Mouse (Mus musculus): ENCODE data around the gene Gm9945.

Gene Gm9945

DNA sequence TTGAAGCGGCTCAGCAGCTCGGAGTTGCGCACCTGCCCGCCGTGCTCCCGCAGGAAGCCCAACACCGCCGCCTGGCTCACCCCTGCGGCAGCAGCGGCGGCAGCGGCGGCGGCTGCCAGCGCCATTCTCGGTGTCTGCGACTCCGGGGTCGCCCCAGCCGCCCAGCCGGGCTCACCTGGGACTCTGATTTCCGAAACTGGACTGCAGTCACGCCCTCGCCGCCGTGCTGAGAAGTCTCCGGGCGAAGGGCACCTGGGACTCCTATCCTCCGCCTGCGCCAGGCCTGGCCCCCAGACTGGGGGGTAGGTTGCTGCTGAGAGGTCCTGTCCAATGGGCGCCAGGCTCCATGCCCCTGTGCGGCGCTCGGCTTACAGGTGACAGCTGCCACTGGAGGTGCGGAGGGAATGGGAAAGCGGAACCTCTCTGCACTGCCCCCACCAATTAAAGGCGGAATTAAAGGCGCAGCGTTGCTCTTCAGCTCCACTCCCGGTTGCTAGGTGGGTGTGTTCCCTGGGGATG is at the start of gene Gm9945, which contains the start of gene Sowaha:
Gene Gm9945, plus strand, starts transcription at position 384 of the 519 bp plus-strand sequence.
Gene Sowaha, minus strand, starts transcription at position 492 of the 519 bp plus-strand sequence.
- no peak for DNase-seq (ENCODE audit: low read depth, low spot score)

DNA sequence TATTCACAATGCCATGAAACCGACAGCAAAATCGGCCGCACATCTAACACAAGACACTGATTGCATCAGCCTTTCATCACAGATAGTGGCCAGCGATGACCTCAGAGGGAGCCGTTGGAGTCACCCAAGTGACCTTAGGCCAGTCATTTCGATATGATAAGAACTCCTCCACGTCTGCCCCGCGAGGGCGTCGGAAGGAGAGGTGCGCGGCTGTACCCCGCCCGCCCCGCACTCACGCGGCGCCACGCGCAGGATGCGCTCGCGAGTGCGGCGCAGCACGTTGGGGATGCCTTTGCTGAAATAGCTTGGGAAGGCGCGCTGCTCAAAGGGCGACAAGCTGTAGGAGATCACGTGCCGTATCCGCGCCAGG is 49.7 kb upstream of the Gm9945 start:
- DNase-seq (ENCODE audit: low read depth, low spot score): no peak

DNA sequence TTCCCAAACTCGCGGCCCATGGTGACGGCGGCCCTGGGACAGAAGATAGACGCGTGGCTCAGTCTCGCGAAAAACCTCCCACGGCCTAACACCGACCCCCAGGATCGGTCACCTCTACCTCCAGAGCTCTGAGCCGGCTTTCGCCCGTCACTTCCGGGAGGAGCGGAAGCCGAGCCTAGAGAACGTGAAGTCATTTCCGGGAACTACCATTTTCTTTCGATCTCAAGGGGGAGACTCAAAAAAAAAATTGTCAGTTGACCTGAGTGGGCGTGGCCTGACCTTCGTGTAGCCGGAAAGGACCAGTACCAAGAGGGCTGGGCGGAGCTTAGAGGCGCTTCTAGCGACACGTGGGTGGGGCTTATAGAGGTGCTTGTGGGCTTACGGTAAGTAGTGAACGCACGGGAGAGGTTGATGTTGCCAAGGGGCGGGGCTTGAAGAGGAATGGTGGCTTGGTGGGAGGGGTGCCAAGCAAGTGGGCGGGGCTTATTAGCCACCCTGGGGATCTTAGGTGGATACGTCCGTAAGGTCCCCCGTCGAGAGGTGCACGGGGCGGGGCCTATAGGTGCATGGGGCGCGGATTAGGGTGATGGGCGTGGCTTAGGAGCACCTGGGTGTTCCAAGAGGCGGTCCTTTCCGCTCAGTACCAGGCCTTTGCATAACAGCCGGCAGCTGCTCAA is 49.2 kb upstream of the Gm9945 start, which contains the start of the genes Uqcrq and Gdf9:
Gene Uqcrq, minus strand, starts transcription at position 162 of the 677 bp plus-strand sequence.
Gene Gdf9, plus strand, starts transcription at position 354 of the 677 bp plus-strand sequence.
- DNase-seq (ENCODE audit: low read depth, low spot score): peak; percentile 99

DNA sequence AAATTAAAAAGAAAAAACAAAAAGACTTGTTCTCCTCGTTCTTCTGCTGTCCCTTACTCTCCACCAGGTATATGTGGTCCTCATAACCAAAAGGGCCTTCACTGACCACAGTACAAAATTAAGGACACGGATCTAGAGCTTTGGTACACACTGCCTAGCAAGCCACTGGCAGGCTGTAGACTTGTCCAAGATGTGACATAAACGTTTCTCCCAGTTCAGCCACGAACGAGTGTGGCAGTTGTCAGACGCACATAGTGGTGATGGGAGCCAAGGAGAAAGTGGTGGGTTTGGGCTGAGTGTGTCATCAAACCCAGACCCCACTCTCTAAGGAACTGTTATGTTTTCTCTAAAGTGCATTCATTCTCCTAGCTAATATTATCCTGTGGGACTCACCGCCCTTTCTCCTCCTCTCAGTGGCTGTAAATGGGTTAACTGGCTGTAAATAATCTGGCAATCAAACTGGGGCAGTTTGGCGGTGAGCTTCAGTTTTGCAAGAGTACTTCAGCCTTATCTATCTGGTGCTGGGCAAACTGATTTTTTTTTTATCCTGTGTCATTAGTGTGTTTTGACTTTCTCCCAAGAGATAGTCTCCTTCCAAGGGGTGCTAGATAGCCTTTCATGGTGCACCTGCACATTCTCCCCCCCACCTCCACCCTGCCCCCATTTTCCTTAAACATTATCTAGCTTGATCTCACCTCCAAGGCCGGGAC is 48.5 kb upstream of the Gm9945 start:
- no peak for DNase-seq (ENCODE audit: low read depth, low spot score)

DNA sequence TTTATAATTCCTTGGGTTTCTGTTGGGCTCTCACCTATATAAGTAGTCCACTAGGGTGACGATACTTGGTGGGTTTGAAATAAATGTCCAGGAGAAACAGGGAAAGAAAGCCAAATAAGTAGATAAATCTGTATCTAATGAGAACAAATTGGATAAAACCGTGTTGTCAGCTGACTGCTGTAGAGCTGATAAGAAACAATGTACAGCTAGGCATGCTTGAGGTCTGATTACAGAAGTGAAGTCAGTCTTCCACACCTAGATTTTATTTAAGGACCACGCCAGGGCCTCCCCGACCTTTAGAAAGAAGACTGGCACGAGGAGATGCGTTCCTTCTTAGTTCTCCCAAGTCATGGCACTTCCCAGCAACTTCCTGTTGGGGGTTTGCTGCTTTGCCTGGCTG is 46.9 kb upstream of the Gm9945 start:
- DNase-seq (ENCODE audit: low read depth, low spot score): no peak

- DNase-seq (ENCODE audit: low read depth, low spot score): no peak
Measured at GRCm38 (mm10) chr11:53435504-53435903, 44.5 kb upstream of the Gm9945 start.

DNA sequence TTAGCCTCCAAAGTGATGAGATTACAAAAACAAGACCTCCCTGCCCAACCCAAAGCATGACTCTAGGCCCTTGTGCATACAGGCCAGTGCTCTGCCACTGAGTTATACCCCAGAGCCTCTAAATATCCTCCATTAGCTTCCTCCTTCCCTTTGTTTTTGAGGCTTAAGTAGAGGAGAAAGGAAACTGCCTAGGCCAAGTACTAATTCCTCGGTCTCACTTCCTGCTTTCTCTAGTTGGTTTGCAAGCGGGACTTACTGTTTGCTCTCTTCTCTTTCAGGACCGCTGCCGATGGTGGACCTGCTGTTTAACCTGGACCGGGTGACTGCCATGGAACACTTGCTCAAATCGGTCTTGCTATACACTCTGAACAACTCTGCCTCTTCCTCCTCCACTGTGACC is 43.6 kb upstream of the Gm9945 start:
- DNase-seq (ENCODE audit: low read depth, low spot score): no peak

- DNase-seq (ENCODE audit: low read depth, low spot score): no peak
Measured at GRCm38 (mm10) chr11:53441921-53442320, 38.0 kb upstream of the Gm9945 start.

DNA sequence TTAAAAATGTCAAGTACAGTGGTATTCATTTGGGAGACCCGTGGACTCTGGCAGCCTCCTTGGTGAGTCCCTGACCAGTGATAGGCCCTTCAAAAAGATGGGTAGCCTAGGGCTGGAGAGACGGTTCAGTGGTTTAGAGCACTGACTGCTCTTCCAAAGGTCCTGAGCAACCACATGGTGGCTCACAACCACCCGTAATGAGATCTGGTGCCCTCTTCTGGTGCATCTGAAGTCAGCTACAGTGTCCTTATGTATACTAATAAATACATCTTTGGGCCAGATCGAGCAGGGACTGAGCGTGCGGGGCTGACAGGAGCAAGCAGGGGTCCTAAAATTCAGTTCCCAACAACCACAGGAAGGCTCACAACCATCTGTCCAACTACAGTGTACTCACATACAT is 36.1 kb upstream of the Gm9945 start:
- DNase-seq (ENCODE audit: low read depth, low spot score): no peak

DNA sequence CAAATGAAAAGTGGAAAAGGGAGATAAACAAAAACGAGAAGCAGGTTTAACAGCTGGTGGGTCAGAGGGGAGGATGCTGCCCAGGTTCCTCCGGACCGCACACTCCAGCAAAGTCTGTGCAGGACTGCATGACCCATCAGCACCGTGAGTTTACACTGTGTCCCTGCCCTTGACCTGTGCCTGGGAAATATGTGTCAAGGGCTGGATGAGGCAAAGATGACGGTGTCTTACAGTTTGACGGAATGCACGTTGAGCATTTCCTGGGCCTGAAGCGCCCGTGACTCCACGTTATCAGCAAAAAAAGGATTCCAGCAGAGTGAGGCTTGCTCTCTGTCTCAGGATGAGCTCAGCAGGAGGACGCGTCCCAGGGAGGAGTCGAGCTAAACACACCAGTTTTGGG is 34.4 kb upstream of the Gm9945 start:
- DNase-seq (ENCODE audit: low read depth, low spot score): no peak

DNA sequence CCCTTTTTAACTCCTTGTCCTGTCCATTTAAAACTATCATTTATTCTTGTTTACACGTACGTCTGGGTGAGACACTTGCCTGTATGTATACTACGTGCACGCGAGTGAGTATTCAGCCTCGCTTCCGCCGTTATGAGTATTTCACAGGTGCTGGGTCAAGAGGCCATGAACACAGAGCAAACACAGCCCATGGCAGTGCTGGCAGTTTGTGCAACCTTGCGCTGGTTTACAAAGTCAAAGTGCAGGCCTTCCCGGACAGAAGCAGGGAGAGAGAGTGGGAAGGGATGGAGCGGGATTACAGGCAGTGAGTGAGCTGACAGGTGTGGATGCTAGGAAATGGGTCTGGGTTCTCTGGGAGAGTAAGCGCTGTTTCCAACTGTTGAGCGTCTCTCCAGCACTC is 33.8 kb upstream of the Gm9945 start:
- DNase-seq (ENCODE audit: low read depth, low spot score): no peak

DNA sequence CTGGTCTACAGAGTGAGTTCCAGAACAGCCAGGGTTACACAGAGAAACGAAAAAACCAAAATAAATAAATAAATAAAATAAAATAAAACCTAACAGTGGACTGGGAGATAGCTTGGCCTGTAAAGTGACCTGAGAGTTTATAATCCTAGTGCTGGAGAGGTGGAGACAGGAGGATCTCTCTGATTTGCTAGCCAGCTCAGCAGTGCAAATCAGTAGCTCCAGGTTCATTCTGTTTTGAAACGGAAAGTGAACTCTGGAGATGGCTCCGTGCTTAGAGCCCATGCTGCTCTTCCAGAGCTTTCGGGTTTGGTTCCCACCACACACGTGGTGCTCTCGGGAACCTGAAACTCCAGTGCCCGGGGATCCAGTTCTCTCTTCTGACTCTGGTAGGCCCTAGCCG is 32.0 kb upstream of the Gm9945 start:
- no peak for DNase-seq (ENCODE audit: low read depth, low spot score)

GRCm38 (mm10) chr11:53448529-53448928 is 31.4 kb upstream of the Gm9945 start:
- DNase-seq (ENCODE audit: low read depth, low spot score): no peak

GRCm38 (mm10) chr11:53450070-53450705 is 29.8 kb upstream of the Gm9945 start:
- DNase-seq (ENCODE audit: low read depth, low spot score): no peak

GRCm38 (mm10) chr11:53451361-53451760 is 28.6 kb upstream of the Gm9945 start:
- DNase-seq (ENCODE audit: low read depth, low spot score): no peak

GRCm38 (mm10) chr11:53452396-53452795 is 27.6 kb upstream of the Gm9945 start:
- DNase-seq (ENCODE audit: low read depth, low spot score): no peak

GRCm38 (mm10) chr11:53453031-53453430 is 26.9 kb upstream of the Gm9945 start:
- DNase-seq (ENCODE audit: low read depth, low spot score): no peak

DNA sequence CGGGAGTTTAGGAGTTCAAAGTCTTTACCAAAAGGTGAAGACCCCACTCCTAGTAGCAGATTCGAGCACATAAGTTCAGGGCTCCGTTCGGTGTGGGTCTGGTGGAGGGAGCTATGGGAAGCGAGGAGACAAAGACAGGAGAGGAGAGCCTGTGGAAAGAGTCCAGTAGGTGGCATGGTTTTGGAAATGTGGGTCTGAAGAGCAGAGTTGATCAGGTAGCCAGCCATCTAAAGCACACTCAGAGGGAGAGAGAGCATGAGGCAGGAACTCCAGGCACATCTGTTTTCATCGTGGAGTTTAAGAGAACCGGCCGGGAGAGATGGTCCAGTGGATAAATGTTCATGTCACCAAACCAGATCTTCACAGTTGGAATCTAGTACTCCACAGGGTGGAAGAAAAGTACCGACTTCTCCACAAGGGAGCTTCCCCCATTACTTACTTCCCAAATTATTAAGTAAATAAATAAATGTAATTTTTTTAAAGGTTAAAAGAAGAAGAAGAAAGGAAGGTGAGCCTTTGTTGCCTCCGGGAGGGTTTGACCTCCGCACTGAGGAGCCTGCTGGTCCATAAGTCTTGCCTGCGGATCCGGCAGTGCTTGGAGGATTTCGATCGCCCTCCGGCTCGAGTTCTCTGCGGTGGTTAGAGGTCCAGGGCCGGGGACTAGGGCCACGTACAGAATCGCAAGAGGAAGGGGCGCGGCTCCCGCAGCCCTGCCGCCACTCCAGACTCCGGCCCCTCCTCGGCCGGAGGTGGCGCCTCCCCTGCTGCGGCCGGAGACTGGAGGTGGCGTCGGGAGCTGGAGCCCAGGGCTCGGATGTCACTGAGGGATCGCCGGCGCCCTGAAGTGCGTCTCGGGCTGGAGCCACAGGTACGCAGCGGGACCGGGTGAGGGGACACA is 23.2 kb upstream of the Gm9945 start, which contains the start of the genes Gm10447 and Shroom1:
Gene Gm10447, minus strand, starts transcription at position 637 of the 898 bp plus-strand sequence.
Gene Shroom1, plus strand, starts transcription at position 732 of the 898 bp plus-strand sequence.
- DNase-seq (ENCODE audit: low read depth, low spot score): no peak

DNA sequence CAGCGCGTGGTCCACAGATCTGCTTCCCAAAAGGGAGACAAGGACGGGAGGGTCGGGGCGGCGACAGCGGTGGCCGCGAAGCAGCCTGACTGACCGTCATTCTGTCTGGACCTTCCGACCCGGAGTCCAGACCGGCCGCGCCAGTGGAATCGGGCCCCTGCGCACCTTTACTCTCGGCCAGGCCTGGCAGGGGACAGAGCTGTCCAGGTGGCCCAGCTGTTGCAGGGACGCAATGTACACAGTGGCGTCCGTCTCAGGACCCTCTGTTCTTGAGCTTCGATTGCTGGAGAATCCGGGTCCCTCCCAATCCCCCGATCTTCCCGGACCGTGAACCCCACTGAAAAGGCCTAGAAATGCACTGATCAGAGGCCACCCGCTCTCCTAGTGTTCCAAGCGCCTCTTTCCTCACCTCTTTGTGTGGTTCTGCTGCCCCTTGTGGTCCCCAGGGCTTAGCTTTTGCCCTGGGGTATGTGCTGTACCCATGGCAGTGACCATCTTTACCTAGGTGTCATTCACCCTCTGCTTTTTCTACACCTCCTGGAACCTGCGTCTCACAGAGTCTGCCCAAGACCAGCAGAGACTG is 22.5 kb upstream of the Gm9945 start:
- no peak for DNase-seq (ENCODE audit: low read depth, low spot score)

DNA sequence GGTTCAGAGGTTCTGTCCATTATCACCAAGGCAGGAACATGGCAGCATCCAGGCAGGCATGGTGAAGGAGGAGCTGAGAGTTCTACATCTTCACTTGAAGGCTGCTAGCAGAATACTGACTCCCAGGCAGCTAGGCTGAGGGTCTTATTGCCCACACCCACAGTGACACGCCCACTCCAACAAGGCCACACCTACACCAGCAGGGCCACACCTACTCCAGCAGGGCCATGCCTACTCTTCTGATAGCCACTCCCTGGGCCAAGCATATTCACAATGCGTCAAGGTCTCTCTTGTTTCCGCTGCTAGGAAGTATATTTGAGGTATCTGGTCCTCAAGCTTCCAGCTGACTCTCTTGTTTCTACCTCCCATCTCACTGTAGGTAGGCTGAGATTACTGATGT is 21.0 kb upstream of the Gm9945 start:
- DNase-seq (ENCODE audit: low read depth, low spot score): no peak

GRCm38 (mm10) chr11:53460192-53460591 is 19.8 kb upstream of the Gm9945 start:
- DNase-seq (ENCODE audit: low read depth, low spot score): no peak
